Mouse (Mus musculus): ENCODE measurements around the gene Tshz2.

Gene Tshz2

DNA sequence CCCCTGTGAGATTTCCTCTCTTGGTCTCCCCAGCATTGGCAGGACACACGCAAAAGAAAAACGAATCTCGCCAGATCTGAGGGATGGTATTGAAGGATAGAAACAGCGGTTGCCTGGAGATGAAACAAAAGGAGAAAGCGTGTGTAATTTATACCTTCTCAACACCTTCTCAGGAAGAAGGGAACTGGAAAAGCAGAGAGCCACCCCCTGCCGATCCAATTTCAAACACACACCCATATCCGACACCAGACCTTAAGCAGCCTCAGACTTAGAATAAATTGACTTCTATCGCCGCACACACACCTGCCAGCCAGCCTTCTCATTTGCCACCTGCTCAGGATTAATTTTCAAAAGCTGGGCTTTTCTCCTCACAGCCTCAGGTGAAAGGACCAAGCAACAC is 390.9 kb downstream of the Tshz2 start:
- DNase-seq: no peak

DNA sequence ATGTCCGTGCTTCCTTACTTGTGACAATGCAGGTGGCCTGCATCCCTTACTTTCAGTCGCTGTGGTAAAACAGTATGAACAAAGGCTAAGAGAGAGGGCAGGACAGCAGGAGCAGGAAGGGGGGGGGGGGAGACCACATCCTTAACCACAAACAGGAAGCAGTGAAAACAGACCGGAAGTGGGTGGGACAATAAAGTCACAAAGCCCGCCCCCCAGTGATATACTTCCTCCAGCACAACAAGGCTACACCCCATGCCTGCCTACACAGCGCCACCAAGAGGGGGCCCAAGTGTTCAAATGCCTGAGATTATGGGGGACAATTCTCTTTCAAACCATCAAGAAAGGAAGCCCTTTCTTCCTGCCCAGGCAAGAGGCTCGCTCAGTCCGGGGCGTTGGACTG is 392.1 kb downstream of the Tshz2 start:
- peak; percentile 31 for DNase-seq

DNA sequence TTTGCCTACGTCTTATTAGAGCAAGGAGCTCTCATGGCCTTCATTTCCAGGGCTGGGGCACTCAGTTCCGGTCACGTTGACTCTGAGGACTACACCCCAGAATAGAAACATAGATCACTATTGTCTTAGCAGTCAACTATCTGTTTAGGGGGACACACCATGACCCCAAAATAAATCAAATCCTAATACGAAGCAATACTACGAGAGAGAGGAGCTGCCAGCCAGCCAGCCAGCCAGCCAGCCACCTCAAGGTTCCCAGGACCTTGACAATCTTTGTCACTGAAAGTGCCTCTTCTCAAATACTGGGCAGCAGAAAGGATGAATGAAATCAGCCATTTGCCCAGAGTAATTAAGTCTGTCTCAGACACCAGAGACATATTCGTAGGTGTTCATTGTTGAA is 393.1 kb downstream of the Tshz2 start:
- DNase-seq: no peak

DNA sequence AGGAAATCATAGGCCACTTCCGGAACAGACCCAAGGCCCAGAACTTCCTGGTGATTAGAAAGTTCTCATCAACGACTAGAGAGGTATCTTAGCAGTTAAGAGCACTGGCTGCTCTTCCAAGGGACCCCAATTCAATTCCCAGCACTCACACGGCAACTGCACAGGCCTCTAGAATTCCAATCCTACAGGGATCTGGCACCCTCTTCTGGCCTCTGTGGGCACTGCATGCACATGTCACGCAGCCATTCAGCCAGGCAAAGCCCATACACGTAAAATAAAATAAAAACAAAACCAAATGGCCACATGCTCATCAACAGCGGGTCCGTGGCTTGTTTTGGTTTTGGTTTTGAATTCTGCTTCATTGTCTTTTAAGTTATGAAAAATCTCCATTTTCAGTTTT is 395.0 kb downstream of the Tshz2 start:
- DNase-seq: no peak

DNA sequence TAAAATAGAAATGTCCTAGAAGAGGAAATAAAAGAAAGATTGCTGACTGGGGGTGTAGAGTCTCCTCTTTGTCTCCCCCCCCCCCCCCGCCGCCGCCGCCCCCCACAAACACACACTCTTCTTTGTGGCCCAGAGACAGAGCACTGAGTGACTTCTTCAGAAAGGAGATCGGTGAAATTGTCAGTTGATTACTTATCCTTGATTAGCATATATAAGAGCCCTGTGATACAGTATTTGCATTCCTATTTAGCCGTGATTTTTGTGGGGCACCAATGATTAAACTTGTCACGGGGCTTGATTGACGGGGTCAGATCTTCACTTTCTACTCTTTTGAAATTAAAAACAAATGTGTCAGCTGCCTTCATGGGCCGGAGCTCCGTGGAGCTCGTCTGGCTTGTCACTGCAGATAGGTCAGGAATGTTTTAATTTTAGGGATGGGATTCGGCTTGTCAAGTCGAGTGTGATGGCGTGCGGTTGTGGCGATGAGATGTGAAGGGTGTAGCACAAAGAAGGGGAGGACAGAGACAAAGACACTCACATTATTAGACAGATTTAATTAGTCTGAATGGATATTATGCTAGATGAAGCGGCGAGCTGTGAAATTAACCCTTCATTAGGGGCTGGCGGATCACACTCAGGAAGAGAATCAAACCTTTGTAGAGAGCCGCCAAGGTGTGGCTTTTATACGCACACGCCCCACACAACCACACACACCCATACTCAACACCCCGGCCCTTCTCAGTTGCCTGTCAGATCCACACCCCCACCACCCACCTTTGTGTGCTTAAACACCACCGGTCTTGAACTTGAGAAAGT is 395.9 kb downstream of the Tshz2 start:
- DNase-seq: no peak

DNA sequence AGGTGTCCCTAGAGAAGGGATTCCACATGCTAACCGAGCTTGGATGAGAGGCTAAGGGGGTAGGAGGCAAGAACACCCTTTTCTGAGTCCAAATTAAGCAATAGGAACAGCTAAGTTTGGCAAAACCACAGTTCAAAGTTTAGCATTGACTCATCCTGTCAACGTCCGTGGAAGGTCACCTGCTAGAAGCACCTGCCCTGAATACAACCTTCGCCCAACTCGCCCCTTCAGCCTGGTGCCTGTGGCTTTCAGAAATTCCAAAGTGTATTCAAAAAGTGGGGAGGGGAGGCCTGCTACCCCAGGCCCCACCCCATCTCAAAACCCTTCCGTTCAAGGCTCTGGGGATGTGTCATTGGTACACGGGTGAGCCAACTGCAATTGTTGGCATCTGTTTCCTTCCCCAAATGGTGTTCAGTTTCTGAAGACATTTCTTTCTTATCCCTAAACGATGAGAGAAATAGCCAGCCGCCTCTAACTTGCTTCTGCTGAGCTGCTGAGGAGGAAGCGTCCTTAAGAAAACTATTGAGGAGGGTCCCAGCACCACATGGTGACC is 396.6 kb downstream of the Tshz2 start:
- DNase-seq: no peak

DNA sequence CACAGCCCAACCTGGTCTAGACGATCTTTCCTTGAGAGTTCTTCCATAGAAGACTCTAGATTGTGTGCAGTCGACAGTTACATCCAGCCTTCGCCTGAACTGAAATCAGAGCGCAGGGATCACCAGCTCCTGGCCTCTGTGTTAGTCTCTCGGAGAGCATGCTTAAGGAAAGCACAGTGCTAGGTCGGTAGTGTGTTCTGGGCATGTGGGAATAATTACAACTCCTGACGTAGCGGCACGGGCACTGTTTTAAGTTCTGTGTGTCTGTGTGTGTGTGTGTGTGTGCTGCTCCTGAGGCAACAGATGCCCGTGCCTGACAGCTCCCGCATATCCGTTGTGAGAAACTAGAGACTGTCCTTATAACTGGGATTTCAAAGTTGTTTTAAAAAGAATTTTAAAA is 398.4 kb downstream of the Tshz2 start:
- DNase-seq: no peak

DNA sequence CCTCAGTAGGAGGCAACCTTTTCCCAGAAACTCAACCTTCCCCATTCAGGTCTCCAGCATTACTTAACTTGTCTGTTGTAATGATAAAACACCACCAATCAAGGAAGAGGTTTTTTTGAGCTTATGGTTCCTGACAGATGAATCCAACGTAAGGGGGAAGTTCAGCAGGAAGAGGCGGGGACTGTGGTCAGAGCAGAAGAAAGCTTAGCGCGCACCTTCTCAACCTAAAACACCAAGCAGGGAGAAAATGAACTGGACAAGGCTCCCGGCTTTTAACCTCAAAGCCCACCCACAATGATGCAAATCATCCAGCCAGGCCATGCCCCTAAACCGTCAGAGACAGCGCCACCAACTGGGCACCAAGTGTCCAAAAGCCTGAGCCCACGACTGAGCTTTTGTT is 399.1 kb downstream of the Tshz2 start:
- DNase-seq: no peak

DNA sequence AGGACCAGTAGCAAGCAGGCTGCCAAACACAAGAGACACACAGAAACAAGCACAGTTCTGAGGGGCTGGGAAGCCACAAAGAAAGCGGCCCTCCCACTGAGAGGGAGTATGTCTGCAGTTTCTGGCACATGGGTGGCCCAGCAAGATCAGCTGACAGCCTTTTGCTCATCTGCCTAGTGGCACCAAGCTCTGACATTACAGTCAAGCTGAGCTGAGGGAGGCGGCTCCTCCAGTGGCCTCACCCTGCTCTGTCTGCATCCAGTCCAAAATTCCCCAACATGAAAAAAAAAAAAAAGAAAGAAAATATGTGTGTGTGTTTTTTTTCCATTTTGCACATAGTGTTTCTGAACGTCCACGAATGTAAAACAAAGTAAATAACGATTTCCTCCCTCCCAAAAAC is 400.4 kb downstream of the Tshz2 start:
- peak; percentile 30 to 60 for DNase-seq

DNA sequence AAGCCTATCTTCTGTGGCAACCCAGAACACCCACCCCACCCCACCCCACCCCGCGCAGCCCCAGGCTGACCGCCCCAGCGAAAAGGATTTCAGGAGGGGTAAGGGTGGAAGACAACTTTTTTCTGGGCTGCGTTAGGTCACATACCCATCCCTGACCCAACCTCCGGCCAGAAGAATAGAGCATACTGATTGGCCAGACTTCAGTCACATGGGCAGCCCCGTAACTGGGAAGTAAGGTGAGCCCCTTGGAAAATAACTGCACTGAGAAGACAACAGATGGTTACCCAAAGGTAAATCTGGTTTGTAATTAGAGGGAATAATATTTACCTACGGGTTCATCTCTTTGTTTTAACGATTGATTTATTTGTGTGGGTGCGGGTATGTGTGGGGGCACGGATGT is 402.0 kb downstream of the Tshz2 start:
- no peak for DNase-seq

DNA sequence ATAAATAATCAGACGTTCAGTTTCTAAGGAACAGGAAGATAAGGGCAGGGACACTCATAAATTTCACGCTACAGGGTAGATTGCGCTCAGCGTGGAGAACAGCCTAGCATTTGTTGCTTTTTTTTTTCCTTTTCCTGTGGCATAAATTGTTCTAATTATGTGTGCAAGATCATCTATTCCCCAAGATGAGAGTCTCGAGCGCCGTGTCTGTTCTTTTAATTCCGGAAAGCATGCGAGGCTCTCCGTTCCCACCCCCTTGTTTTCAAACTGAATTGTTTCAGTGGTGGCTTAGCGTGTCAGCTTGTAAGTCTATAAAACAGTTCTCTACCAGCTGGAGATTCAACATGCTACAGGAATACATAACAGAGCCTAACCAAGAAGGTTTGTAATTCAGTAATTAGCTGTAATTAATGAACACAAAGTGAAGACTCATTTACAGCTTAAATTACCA is 404.0 kb downstream of the Tshz2 start:
- no peak for DNase-seq

DNA sequence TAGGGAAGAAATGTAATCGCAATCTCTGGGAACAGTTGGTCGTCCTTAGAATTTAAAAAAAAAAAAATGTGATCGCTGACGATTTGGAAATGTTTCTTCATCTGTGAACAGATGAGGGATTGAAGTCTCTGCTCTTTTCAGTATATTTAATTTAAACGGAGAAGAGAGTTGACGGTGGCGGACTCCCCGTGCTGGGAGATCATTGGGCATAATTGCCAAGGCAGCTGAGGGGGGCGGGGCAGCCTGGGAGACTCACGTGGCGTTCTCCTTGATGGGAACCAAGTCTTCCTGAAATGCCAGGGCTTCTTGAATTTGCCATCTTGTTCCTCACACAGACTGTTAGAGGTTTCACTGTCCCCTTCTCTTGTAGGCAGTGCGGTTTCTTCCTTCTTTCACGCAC is 404.5 kb downstream of the Tshz2 start:
- DNase-seq: no peak

DNA sequence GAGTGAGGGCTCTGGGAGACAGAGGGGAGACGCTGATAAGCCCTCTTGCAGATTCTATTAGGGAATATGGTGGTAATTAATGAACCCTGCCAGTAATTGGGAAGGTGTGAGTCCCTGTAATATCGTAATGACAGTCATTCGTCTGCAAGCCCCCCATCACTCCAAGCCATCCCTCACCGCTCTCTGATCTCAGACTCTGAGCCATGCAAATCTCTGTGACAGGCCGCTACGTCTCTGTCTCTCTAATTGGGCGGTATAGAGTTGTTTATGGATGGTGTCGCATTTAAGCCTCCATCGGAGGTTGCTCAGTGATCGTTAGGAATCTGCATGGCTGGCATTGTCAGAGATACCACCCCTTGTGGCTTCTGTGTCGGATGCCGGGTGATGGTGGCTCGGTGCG is 407.0 kb downstream of the Tshz2 start:
- DNase-seq: no peak

DNA sequence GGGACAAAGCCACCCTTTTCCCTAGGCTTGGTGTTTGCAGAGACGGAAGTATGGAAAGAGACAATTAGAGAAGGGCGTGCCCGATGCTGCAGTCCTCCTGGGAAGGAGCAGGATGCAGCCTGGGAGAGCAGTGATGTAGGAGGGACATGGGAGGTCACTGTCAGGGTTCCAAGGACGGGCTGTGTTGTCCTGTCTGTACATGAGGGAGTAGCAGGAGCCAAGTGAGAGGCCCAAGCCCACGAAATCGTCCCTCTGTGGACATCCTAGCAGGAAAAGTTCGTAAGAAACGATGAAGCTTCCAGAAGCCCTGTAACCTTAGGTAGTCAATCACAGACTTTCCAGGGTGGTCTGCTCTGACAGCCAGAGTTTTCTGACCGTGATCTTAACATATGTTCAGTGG is 408.3 kb downstream of the Tshz2 start:
- DNase-seq: peak; percentile 42 to 51

DNA sequence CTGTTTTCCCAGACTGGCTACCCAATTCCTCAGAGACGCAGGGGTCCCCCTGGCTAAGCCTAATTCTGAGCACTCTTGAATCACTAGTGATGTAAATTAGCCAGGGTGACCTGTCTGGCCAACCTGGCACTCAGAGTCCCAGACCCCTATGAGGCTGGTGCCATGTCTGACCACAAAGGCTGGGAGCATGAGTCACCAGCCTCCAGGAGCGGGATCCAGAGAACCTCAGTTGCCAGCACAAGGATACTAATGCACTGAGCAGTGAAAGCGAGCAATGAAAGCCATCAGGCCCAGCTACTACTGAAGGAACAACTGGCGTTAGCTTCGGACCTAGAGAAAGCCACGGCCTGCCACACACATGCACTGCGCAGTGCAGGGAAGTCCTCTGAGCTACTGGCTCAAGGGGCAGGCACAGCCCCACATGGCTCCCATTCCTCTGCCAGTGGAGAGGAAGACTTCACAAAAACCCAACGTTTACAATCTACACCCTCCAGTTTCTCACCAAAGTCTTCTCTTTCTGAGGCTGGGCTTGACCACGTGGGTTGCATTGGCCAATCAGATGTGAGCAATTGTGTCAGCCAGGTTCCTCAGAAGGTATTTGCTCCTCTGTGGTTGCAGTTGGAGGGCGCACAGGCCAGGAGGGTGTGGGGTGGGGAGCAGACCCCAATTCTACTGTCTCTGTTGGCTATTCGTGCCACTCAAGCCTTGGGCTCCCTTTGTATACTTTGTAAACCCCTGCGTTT is 409.8 kb downstream of the Tshz2 start:
- no peak for DNase-seq

DNA sequence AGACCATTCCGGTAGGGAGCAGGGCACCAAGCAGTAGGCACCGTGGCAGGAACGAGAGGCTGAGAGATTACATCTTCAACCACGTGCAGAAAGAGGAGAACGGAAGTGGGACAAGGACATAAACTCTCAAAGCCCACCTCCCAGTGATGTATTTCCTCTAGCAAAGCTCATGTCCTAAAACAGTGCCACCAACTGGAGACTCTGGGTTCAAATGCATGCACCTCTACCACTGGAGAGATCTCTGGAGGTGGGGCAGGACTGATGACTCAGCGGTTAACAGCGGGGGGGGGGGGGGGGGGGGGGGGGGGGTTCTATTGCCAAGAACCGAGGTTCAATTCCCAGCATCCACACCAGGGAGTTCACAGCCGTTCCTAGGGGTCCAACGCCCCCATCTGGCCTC is 410.5 kb downstream of the Tshz2 start:
- DNase-seq: no peak

DNA sequence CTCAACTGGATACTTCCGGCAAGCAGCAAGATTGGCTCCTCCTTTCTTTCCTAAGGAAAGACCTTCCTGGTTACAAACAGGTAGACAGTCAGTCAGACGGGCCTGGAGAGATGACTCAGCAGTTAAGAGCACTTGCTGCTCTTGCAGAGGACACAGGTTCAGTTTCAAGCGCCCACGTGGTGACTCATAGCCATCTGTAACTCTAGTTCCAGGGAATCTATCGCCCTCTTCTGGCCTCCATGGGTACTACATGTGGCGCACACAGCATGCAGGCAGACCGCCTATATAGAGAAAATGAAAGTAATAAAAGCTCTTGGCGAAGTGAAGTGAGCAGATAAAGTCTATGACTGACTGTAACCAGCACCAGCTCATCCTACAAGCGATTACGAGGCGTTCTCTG is 413.1 kb downstream of the Tshz2 start:
- no peak for DNase-seq

DNA sequence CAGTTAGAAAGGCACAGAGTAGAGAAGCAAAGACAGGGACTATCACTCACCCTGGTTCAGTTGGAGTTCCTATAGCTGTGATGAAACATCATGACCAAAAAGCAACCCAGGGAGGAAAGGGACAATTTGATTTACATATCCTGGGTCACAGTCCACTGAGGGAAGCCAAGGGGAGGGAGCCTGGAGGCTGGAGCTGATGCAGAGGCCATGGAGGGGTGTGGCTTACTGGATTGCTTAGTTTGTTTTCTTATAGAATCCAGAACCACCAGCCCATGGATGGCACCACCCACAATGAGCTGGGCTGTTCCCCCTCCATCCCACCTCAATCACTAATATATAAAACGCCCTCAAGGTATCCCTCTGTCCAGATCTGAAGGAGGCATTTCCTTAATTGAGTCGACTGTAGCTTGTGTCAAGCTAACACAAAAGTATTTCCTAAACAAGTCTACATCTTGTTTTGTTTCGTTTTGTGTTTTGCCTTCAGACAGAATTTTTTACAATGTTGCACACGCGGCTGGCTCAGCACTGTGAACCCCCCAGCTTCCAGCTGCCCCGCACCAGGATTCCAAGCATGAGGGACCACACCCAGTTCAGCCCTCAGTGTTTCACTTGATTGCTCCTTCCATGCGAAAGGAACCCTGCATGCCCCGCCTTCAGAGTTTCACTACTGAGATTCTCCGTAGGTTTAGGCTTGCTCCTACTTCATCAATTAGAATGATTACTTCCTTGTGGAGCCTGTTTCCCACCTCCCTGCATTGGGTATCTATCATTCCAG is 413.7 kb downstream of the Tshz2 start:
- no peak for DNase-seq

DNA sequence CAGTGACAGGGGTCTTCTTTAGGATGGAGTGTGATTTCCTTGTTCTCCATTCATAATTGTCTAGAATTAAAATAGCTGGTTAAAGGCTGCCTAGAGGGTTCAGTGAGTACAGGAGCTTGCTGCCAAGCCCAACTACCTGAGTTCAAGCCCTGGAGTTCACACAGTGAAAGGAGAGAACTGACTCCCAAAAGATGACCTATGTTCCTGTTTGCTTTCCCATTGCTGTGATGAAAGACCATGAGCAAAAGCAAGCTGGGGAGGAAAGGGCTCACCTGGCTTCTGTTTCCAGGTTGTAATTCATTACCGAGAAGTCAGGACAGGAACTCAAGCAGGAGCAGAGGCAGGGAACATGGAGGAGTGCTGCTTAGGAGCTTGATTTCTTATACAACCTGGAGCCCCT is 416.0 kb downstream of the Tshz2 start:
- no peak for DNase-seq

DNA sequence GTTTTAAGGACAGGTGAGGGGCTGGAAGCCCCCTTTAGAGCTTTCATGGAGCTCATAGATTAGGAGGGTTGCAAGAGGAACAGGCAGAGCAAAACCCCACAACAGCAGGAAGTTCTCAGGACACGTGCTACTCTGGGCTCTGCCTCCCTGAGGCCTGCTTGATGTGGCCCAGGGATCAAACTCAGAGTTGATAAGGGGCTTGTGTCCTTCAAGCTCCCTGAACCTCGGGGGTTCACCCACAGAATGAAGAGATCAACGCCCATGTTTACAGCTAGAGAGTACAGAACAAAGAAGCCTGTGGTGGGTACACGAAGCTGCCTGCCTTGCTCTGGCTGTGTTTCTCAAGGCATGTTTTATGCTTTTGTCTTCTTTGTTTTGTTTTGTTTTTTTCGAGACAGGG is 417.8 kb downstream of the Tshz2 start:
- DNase-seq: no peak

DNA sequence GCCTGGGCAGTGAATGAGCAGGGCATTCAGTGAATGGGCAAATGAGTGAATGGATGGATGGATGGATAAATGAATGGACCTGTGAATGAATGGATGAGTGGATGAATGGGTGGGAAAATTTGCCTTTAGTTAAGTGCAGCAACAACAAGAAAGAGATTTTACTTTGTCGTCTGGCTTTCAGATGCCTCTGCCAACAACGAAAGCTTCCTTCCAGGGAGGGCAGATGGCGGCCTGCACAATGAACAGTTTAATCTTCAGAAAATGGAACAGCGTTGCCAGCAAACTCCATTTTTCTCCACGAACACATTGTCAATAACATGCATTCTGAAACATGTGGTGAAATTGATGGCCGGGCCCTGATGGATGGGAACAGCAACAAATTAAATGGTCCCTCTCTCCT is 418.6 kb downstream of the Tshz2 start:
- no peak for DNase-seq

DNA sequence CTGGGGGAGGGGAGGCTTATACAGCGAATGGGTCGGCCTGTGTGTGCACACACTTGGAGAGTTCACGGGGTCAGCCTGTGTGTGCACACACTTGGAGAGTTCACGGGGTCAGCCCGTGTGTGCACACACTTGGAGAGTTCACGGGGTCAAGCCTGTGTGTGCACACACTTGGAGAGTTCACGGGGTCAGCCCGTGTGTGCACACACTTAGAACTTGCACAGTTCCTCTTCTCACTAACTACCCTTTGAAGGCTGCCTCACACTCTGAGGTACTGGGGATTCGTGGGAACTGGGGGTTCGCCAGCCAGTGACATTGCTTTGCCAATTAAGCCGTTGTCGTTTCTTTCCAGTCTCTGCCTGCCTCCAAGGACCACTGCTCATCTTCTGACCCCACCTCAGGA is 422.1 kb downstream of the Tshz2 start:
- DNase-seq: no peak

DNA sequence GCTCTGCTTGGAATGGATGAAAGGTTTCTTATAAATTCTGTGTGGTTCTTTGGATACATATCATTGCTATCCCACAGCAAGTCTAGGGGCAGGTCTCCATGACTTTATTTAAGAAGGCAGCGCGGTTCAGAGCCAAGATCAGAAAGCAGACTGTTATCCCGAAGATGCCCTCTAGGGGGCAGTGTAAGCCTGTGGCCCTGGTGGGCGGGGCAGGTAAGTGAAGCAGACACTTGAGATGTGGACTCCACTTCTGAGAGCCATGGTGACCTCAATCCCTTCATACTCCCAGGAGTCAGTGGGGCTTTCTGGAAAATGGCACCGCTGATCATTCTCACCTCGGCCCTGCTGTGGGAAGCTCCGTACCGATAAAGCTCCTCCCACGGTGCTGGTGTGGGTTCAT is 422.6 kb downstream of the Tshz2 start:
- peak; percentile 41 to 61 for DNase-seq

Data from lung, postnatal 4 days (tissue).